Mouse (Mus musculus): ENCODE measurements around the gene Atl3.

DNA sequence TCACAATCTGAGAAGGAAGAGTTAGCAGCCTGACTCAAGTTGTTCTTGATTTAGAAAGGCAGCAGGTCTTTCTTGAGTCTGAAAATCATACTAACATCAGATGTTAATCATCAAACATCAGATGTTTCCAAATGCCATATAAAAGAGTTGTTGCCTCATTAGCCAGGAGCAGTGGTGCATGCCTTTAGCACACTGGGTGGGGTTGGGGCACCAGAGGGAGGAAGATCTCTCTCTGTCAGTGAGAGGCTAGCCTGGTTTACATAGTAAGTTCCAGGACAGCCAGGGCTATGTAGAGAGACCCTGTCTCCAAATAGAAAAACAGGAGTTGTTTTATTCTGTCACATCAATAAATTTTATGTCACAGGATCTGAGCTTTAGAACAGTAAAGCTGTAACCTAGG lies 34.9 kb upstream of the Atl3 start:
- TF ChIP-seq CTCF (IDR thresholded peaks at IDR 0.05; ENCODE audit: low read depth) = no peak
- TF ChIP-seq EP300 (IDR thresholded peaks at IDR 0.05; ENCODE audit: low read depth) = no peak
